Mouse (Mus musculus) neural tube, embryonic 15.5 days (tissue): Measurements from ENCODE around the gene Gabpa. TPM values are rescaled to one million over a fixed set of nuclear protein-coding genes. Genes with fewer than 3 reads are reported as not detected.

Source experiments
- ATAC-seq: fragments of 200-750 bp; cut with Nextera tagmentation; 2 replicates; pipeline ENCODE4 v1.8.0; 2017; ENCODE audit warnings: mild to moderate bottlenecking, moderate TSS enrichment, moderate library complexity; ENCODE audit not compliant: low FRiP score
- H3K27ac ChIP-seq: fragments of 300-500 bp; sonication (generic); replicated peaks from 2 replicates; pipeline ENCODE4 v1.5.1; 2015; ENCODE audit warnings: mild to moderate bottlenecking, inconsistent platforms
- H3K27me3 ChIP-seq: fragments of 300-500 bp; sonication (generic); replicated peaks from 2 replicates; pipeline ENCODE4 v1.6.1; 2015; ENCODE audit warnings: inconsistent platforms
- H3K36me3 ChIP-seq: fragments of 300-500 bp; sonication (generic); 2 replicates; pipeline ENCODE4 v1.6.1; 2015; ENCODE audit warnings: inconsistent platforms
- H3K4me1 ChIP-seq: fragments of 300-500 bp; sonication (generic); 2 replicates; pipeline ENCODE4 v1.6.1; 2015; ENCODE audit warnings: inconsistent platforms
- H3K4me2 ChIP-seq: fragments of 300-500 bp; sonication (generic); 2 replicates; pipeline ENCODE4 v1.6.1; 2015; ENCODE audit warnings: inconsistent platforms, mild to moderate bottlenecking, moderate library complexity
- H3K4me3 ChIP-seq: fragments of 300-500 bp; sonication (generic); replicated peaks from 2 replicates; pipeline ENCODE4 v1.5.1; 2015; ENCODE audit warnings: mild to moderate bottlenecking, inconsistent platforms
- H3K9ac ChIP-seq: fragments of 300-500 bp; sonication (generic); replicated peaks from 2 replicates; pipeline ENCODE4 v1.6.1; 2015; ENCODE audit warnings: mild to moderate bottlenecking, inconsistent platforms
- H3K9me3 ChIP-seq: fragments of 300-500 bp; sonication (generic); replicated peaks from 2 replicates; pipeline ENCODE4 v1.6.1; 2016; ENCODE audit warnings: inconsistent platforms
- WGBS: fragments of 180-500 bp; shearing (Covaris S2); methylation state at CpG from one replicate; pipeline ENCODE4 v1.1.7; 2015; ENCODE audit warnings: mixed read lengths; 5-methylcytosine and 5-hydroxymethylcytosine counted together
- polyA plus RNA-seq: library from polyadenylated mRNA; unstranded; fragments of >200 nt; fragmentation: Nextera tagmentation; extraction: Ambion mirVana; gene quantifications from 2 replicates; pipeline ENCODE4 v1.2.1, GENCODE M21; 2015

Gabpa gene
- polyA plus RNA-seq, 1 experiment from 2014 or later: 14.7 TPM

DNA sequence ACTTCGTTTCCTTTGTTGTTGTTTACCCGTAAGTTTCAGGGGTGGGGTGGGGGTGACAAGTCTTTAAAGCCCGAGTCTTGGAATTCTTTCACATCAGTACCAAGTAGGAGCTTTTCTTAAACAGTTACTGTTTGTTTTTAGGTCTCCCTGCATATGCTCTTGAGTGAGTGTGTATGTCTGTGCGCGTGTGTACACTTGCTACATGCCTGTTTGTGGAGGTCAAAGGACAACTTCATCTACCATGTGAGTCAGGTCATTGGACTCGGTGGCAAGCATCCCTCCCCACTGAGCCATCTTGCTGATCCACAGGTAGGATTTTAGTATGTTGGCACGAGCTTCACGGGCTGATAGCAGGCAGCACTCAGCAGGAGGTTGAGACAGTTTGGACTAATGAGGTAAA lies 39.1 kb downstream of the Gabpa start:
- Histone ChIP-seq H3K27ac (no peak overlapping the region), H3K4me3 (no peak overlapping the region), H3K4me2 (no peak overlapping the region), H3K9ac (no peak overlapping the region), H3K9me3 (no peaks in the 10 kb centered on the region), H3K36me3 (no peaks in the 10 kb centered on the region), H3K27me3 (no peaks in the 10 kb centered on the region), H3K4me1 (peaks cover 9% of the 10 kb centered on the region; the same call in 1 of the 2 replicates)
- WGBS: 85% methylated on average over 8 of the region's 8 CpGs
- no peak for ATAC-seq

DNA sequence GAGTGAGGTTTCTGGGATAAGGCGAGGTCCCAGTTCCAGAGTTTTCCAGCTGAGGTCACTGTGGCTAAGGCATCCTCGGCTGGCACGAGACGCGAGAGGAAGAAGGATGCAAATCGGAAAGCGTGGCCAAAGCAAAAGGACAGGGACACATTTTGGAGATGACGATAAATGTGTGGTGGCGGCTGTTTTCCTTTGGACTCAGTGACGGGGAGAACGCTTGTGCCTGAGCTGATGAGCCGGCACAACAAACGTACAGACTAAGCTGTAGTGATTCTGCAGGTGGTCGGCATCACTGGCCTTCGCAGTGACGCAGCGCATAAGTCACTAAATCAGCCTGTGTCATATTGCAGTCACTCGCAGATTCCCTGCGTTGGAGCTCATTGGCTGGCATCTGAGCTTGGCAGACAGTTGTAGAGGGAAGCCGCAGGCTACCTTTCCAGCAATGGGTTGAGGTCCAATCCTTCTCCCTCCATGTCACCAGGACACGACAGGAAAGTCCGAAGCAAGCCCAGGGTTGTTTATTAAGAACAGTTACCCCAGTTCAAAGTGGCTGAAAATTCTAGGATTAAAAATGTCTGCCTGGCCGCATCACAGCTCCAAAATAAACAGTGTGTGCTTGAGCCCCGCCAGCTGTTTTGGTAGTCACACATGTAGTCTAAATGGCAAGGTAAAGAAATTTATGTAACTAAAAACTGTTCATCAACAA lies 40.4 kb downstream of the Gabpa start:
- 75% methylated on average over 24 of the region's 24 CpGs for WGBS
- peaks cover 9% of the 10 kb centered on the region; the same call in 1 of the 2 replicates for H3K4me1 ChIP-seq

DNA sequence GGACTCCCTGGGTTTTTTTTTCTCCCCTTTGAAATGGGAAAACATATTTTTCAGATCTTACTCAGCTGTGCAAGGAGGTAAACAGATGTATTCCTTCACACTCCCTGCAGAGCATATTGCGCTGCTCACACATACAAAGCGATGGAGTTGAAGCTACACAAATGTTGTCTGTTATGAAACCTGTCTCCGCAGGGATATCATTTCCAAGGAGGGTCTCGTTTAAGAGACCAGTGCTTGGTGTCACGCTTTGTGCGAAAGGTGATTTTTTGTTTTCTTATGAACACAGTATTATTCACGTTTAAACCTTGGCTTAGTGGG lies 41.0 kb downstream of the Gabpa start:
- H3K27me3 ChIP-seq: no peaks in the 10 kb centered on the region
- no peak overlapping the region for H3K4me3 ChIP-seq
- H3K27ac ChIP-seq: no peak overlapping the region
- H3K4me2 ChIP-seq: no peak overlapping the region
- H3K36me3 ChIP-seq: no peaks in the 10 kb centered on the region
- ATAC-seq: no peak
- H3K9me3 ChIP-seq: no peaks in the 10 kb centered on the region
- H3K4me1 ChIP-seq: peaks cover 9% of the 10 kb centered on the region; the same call in 1 of the 2 replicates
- 82% methylated on average over 7 of the region's 7 CpGs for WGBS
- H3K9ac ChIP-seq: no peak overlapping the region

More for the DNA sequence above, 40.4 kb downstream of the Gabpa start:
- Histone ChIP-seq H3K9me3 (no peaks in the 10 kb centered on the region), H3K4me3 (no peak overlapping the region), H3K9ac (no peak overlapping the region), H3K4me2 (peak overlapping the region; percentile 36), H3K27ac (no peak overlapping the region), H3K36me3 (no peaks in the 10 kb centered on the region), H3K27me3 (no peaks in the 10 kb centered on the region)
- ATAC-seq: peak; percentile 70

DNA sequence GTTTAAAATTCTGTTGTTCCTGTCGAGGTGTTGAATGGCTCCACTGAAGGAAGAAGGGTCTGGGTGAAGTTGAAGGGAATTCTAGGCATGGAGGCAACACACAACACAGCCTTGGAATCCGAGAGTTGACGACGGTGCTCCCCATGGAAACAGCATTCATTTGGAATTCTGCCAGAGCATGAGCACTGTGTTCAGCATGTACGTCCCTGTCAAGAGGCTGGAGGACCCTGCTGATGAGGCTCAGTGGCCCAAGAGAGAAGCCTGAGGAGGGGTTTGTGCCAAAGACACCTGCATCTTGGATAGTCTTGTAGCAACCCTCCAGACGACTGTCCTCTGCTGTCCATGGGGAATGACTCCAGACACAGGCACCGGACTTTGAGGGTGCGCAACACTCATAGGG lies 41.4 kb downstream of the Gabpa start:
- WGBS: 44% methylated on average over 8 of the region's 8 CpGs
- Histone ChIP-seq H3K27ac (no peak overlapping the region), H3K27me3 (no peaks in the 10 kb centered on the region), H3K9ac (no peak overlapping the region), H3K36me3 (no peaks in the 10 kb centered on the region), H3K9me3 (no peaks in the 10 kb centered on the region), H3K4me1 (peaks cover 9% of the 10 kb centered on the region; the same call in 1 of the 2 replicates), H3K4me2 (no peak overlapping the region), H3K4me3 (no peak overlapping the region)
- no peak for ATAC-seq

DNA sequence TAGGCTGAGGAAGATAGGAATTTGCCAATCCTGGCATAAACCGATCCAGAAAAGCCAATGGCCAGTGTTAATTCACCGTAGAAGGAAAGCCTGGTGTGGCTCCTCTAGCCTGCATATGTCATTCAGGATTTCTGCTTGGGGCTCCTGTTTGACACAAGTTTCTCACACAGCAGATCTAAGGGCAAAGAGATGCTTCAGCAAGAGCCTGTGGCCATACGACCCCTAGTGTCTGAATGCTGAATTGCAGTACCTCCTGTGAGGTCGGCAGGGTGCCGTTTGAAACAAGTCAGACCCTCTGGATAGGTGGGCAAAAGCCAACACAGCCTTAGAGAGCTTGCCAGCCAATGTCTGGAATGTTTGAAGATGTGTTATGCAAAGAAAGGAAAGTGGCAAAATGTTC lies 44.4 kb downstream of the Gabpa start:
- 28% methylated on average over 5 of the region's 5 CpGs for WGBS
- H3K27me3 ChIP-seq: no peaks in the 10 kb centered on the region
- H3K9me3 ChIP-seq: no peaks in the 10 kb centered on the region
- H3K4me2 ChIP-seq: no peak overlapping the region
- H3K4me3 ChIP-seq: no peak overlapping the region
- no peaks in the 10 kb centered on the region for H3K36me3 ChIP-seq
- no peak overlapping the region for H3K9ac ChIP-seq
- peaks cover 9% of the 10 kb centered on the region; the same call in 1 of the 2 replicates for H3K4me1 ChIP-seq
- ATAC-seq: no peak
- H3K27ac ChIP-seq: no peak overlapping the region

DNA sequence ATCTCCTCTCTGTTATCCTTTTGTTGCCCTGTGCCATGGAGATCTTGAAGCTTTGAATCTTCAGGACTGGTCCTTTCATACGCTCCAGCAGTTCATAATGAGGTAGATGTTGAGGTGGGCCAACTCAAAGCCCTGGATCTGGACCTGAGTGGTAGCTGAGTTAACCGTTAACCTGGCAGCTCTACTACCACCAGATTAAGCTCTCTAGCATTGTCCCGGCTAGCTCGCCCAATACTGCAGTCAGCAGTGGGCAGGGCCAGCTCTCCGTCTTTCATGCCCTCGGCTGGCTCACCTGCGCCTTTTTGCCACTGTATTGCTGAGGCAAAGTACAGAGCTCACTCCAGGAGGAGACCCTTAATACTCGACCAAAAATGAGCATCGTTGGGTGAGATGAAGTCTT lies 46.4 kb downstream of the Gabpa start:
- Histone ChIP-seq H3K27ac (no peak overlapping the region), H3K9ac (no peak overlapping the region), H3K36me3 (no peaks in the 10 kb centered on the region), H3K9me3 (no peaks in the 10 kb centered on the region), H3K4me2 (no peak overlapping the region), H3K4me3 (no peak overlapping the region), H3K4me1 (peaks cover 2% of the 10 kb centered on the region; the same call in 1 of the 2 replicates), H3K27me3 (no peaks in the 10 kb centered on the region)
- ATAC-seq: no peak
- 93% methylated on average over 9 of the region's 9 CpGs for WGBS

DNA sequence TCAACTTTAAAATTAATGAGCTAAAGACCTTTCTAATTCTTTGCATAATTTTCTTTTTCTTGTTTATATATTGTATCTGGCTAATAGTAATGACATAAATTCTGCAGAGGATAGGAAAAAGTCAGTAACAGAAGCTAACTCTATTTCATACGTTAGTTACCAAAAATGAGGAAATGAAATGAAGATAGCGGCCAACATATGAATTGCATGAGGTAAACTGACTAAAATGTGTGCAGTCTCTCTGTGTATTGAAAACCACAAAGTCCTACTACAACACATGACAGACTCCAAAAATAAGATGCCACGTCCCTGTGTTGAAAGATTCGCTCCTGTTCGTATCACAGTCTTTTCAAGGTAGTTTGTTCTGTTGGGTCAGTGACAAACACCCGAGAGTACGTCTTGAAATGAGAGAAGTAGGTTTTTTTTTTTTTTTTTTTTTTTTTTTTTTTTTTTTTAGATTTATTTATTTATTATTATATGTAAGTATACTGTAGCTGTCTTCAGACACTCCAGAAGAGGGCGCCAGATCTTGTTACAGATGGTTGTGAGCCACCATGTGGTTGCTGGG lies 47.1 kb downstream of the Gabpa start:
- H3K36me3 ChIP-seq: no peaks in the 10 kb centered on the region
- no peak overlapping the region for H3K4me3 ChIP-seq
- no peaks in the 10 kb centered on the region for H3K27me3 ChIP-seq
- no peak overlapping the region for H3K9ac ChIP-seq
- H3K4me1 ChIP-seq: no peaks in the 10 kb centered on the region
- no peak for ATAC-seq
- WGBS: 95% methylated on average over 8 of the region's 8 CpGs
- no peak overlapping the region for H3K27ac ChIP-seq
- no peaks in the 10 kb centered on the region for H3K9me3 ChIP-seq
- H3K4me2 ChIP-seq: no peak overlapping the region

DNA sequence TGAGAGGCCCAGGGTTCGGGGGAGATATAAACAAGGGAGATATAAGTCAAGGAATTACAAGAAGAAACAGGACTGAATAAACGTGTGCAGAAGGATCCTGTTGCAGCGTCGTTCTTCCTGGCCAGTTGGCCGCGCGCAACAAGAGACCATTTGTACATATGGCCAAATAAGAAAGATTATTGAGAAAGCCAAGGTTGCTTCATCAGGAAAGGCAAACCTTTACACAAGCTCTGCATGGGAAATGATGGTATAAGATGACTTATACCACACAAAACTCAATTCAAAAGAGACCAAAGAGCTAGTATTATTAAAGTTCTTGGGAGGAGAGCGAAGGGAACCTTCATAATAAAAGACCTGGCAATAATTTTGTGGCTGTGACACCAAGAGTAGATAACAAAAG lies 49.8 kb downstream of the Gabpa start:
- WGBS: 85% methylated on average over 8 of the region's 8 CpGs
- Histone ChIP-seq H3K9ac (no peak overlapping the region), H3K4me3 (no peak overlapping the region), H3K27me3 (no peaks in the 10 kb centered on the region), H3K9me3 (no peaks in the 10 kb centered on the region), H3K36me3 (no peaks in the 10 kb centered on the region), H3K4me1 (no peaks in the 10 kb centered on the region), H3K27ac (no peak overlapping the region), H3K4me2 (no peak overlapping the region)
- ATAC-seq: no peak

DNA sequence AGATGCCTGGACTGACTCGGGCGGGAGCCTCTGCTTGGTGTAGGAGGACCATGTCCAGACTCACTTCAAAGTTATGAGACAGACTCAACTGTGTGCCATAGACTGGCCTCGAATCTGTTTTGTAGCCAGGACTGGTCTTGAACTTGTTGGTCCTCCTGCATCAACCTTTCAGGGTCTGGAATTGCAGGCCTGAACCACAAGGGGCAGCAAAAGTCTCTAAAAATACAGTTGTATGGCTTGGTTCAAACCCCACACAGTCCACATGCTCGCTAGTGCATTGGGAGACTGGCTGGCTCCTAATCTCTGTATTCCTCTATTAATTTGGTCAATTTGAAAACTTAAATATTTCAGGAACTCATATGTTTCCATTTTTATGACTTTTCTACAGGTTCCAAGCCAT lies 68.3 kb downstream of the Gabpa start:
- Histone ChIP-seq H3K9ac (no peak overlapping the region), H3K27ac (no peak overlapping the region), H3K36me3 (no peaks in the 10 kb centered on the region), H3K4me3 (no peak overlapping the region), H3K9me3 (no peaks in the 10 kb centered on the region), H3K4me1 (no peaks in the 10 kb centered on the region), H3K4me2 (no peak overlapping the region), H3K27me3 (no peaks in the 10 kb centered on the region)
- no peak for ATAC-seq
- WGBS: 96% methylated on average over 4 of the region's 4 CpGs

DNA sequence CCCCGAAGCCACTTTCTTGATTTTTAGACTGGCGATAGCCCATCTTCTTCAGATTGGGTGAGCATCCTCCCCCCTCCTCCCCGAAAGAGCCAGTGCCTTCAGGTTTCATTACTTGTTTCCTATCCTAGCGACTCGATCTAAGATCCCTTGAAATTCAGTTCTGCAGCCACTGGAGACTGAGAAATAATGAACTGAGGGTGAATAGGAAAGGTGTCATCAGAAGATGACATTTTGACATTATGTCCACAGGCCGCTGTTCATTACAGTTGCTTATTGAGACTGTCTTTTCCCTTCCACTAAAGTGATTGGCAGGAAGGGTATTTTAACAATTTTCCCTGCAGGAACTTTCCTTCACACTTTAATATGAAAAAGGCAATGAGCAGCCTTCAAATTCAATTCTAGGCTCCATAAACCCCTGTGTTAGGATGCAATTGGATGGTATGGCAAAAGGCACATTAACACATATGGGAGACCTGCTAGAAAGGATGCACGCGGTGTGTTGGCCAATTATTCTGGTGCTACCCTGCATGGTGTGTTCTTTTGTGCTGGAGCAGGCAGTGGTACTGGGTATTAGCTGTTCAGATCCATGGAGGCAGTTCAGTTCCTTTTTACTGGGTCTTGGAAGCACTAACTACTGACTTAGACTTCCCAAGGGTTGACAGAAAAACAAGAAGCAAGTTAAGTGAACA lies 76.9 kb downstream of the Gabpa start:
- H3K4me2 ChIP-seq: no peak overlapping the region
- no peak overlapping the region for H3K27ac ChIP-seq
- no peak overlapping the region for H3K9ac ChIP-seq
- no peak for ATAC-seq
- no peaks in the 10 kb centered on the region for H3K4me1 ChIP-seq
- H3K27me3 ChIP-seq: no peaks in the 10 kb centered on the region
- H3K9me3 ChIP-seq: no peaks in the 10 kb centered on the region
- no peak overlapping the region for H3K4me3 ChIP-seq
- 88% methylated on average over 8 of the region's 8 CpGs for WGBS
- H3K36me3 ChIP-seq: no peaks in the 10 kb centered on the region
